Mouse (Mus musculus): ENCODE measurements around the gene Cadm4.
"Not testable (repeated sequence)": the region's sequence is repeated elsewhere in the genome, so short reads cannot be mapped to it uniquely, and the experiment has no call there.

GRCm38 (mm10) chr7:24516319-24516718, 34.5 kb downstream of the Cadm4 start:
- TF ChIP-seq MAFK (IDR thresholded peaks at IDR 0.05; ENCODE audit: insufficient read depth, low read depth, low read length); HCFC1 (IDR thresholded peaks at IDR 0.05; ENCODE audit: borderline replicate concordance, insufficient read depth, low read length); CHD2 (IDR thresholded peaks at IDR 0.05; ENCODE audit: low read depth, low read length): not testable (repeated sequence)
- TF ChIP-seq ZC3H11A (IDR thresholded peaks at IDR 0.05; ENCODE audit: borderline replicate concordance, low read depth, low read length) (0 out of 2 replicates have a peak, but pooled peaks have one; percentile 15), ZNF384 (IDR thresholded peaks at IDR 0.05; ENCODE audit: low read depth, low read length) (peak; percentile 92)
